Mouse (Mus musculus): ENCODE measurements around the gene Tm4sf19.
"Not testable (repeated sequence)": the region's sequence is repeated elsewhere in the genome, so short reads cannot be mapped to it uniquely, and the experiment has no call there.

Tm4sf19 gene

DNA sequence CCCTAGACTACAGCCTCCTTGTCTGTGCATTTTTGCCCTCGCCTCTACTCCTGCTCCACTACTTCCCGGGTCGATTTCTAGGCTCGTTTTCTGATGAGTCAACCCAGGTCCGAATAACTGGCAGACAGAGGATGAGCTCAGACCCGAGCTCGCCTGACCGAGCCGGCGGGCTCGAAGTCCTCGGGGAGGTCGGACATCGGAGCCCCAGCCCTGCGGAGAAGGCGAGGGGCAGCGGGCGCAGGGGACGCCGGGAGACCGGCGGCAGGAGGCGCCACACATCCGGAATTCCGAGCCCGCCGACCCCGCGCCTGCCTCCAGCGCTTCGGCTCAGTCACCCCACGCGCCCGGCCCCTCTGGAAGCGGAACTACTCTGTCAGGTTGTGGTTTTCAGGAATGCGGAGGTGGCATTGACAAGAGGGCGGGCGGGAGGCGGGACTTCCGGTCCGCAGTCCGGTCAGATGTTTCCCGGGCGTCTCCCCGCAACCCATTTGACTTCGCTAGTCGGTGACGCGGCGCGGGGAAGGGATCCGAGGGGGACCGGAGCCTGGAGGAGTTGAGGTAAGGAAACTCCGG lies 30.3 kb downstream of the Tm4sf19 start, which contains the start of gene Pcyt1a:
Gene Pcyt1a (plus strand): TSS at position 448 of the 573 bp plus-strand sequence.
- peak; percentile 93 for DNase-seq (ENCODE audit: low spot score)

DNA sequence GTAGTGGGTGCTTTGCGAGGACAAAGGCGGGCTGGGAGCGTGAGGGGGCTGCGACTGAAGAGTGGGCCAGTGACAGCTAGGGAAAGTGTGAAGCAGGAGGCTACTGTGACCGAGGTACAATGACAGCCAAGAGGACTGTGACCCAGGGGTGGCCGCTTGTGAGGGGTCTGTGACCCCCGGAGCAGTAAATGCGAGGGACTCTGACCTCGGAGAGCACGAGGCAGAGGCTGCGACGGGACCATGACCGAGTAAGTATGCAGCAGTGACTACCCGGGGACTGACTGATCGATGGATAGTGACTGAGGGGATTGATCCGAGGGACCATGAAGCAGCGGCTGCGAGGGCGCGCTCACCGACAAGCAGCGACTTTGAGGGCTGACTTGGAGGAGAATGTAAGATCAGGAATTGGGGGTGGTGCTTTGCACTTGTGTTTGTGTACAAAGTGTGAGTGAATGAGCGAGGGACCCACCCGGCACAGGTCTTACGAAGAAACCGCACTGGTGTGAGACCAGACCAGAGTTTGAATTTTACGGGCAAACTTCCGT lies 30.8 kb downstream of the Tm4sf19 start:
- DNase-seq (ENCODE audit: low spot score), result peak; percentile 50

DNA sequence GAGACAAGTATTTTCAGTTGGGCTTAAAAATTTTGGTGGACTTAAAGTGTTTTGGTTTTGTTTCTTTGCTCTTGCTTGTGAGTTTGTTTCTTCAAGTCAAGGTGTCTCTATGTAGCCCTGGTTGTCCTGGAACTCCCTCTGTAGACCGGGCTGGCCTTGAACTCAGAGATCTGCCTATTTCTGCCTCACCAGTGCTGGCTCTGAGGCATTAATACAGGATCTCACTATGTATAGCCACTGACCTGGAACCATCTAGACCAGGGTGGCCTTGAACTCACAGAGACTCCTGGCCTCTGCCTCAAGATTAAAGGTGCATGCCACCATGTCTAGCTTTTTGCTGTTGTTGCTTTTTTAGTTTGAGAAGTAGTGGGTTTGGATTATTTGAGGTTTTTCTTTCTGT lies 31.6 kb downstream of the Tm4sf19 start:
- no peak for DNase-seq (ENCODE audit: low spot score)

- no peak for DNase-seq (ENCODE audit: low spot score)
Measured at GRCm38 (mm10) chr16:32433138-32433537, 32.8 kb downstream of the Tm4sf19 start.

DNA sequence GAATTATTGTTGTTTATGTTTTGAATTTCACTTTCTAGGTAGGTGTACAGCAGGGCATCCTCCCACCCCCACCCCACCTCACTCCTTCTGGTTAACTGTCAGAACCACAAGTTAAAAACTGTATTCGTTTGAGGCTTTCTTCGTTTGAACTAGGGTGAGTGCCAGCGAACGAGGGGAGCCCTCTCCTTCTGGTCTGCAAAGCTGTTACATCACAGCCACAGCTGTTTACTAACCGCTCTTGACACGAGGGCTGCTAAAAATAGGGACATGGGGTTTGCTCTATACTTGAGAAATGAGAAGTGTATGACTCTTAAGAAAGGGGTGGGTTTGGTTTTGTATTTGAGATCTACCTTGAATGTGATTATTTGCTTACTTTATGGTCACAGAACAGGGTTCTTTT lies 33.8 kb downstream of the Tm4sf19 start:
- no peak for DNase-seq (ENCODE audit: low spot score)

GRCm38 (mm10) chr16:32434691-32435090 lies 34.4 kb downstream of the Tm4sf19 start:
- DNase-seq (ENCODE audit: low spot score), result no peak

DNA sequence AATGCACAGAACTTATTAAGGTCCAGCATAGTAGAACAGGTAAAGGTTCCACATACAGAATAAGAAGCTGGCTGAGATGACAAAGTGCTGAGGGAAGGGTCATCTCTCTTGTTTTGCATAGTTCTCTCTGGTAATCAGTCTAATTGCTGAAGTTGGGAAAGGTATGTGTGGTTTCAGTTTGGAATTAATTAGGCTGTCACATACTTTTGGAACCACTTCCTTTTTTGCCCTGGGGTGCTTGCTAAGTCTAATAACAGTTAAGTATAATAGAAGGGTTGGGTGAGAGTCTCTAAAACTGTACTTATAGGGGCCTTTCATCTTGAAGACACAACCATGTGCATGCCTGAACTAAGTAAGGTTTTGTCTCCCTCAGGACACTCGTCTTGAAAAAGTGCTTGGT lies 36.4 kb downstream of the Tm4sf19 start:
- no peak for DNase-seq (ENCODE audit: low spot score)

GRCm38 (mm10) chr16:32437266-32437665 lies 37.0 kb downstream of the Tm4sf19 start:
- DNase-seq (ENCODE audit: low spot score), result no peak

DNA sequence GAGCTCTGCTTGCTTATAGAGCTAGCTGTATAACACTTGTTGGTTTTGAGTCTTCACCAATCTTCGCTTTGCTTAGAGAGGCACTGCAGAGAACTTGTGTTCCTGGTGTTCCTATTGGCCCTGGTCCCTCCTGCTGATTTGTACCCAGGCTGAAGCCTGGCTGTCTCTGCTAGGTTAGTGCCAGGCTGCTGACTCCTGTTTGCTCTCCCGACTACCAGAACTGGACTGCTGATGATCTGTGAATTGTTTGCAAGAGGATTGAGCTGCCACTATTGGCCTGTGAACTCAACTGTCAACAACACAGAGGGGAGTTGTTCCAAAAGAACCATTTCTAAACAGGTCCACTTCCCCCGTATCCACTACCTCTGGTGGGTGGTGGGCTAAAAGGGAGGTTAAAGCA lies 41.1 kb downstream of the Tm4sf19 start:
- DNase-seq (ENCODE audit: low spot score), result no peak

DNA sequence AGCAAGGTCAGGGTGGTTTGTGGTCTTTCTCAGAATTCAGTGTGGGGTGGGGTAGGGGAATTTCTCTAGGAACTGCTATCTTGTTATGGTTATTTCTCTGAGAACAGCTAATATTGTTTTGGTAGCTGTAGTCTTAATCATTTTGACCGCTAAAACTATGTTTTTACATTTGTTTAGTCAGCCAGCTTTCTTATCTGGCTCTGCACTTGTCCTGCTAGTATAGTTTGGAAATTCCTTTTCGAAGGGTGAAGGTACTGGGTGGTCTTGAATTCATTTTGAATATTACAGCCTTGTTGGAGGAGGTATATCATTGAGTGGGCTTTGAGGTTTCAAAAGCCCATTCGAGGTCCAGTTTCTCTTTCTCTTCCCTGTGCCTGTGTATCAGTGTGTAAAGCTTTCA lies 44.3 kb downstream of the Tm4sf19 start:
- DNase-seq (ENCODE audit: low spot score), result not testable (repeated sequence)

GRCm38 (mm10) chr16:32445558-32445957 lies 45.3 kb downstream of the Tm4sf19 start:
- no peak for DNase-seq (ENCODE audit: low spot score)

DNA sequence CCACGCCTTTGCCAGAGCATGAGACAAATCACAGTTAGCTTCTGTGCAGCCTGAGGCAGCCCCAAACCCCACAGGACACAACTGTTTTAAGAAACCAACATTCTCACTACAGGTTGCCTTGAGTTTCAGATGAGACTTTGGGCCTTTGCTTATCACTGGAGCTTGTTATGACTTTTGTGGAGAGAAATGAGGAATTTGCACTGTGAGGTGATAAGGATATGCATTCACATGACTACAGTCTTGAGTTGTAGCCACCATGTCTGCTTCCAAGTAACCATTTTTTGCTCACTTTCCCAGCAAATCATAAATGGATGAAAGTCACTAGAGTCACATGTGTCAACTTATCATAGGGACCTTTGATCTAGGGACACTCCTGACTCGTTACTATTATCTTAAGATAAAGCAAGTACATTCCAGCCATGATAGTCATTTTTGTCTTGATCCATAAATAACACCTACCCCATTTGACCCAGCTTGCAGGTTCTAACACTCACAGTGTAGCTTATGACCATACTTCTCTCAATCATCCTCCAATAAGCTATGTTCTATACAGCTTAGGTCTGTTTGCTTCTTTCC lies 46.3 kb downstream of the Tm4sf19 start:
- no peak for DNase-seq (ENCODE audit: low spot score)

GRCm38 (mm10) chr16:32449665-32450064 lies 49.4 kb downstream of the Tm4sf19 start:
- DNase-seq (ENCODE audit: low spot score), result no peak

DNA sequence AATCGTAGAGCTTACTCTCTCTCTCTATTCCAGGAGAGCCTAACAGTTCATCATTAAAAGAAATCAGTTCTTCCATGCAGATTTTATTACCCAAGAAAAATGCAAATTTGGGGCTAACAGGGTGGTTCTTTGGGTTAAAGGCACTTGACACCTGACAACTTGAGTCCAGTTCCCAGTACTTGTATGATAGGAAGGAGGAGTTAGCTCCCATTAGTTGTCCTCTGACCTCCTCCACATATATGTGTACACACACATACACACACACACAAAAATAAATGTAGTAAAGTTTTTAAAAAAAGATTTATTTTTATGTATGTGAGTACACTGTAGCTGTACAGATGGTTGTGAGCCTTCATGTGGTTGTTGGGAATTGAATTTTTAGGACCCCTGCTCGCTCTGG lies 49.8 kb downstream of the Tm4sf19 start:
- DNase-seq (ENCODE audit: low spot score), result no peak

DNA sequence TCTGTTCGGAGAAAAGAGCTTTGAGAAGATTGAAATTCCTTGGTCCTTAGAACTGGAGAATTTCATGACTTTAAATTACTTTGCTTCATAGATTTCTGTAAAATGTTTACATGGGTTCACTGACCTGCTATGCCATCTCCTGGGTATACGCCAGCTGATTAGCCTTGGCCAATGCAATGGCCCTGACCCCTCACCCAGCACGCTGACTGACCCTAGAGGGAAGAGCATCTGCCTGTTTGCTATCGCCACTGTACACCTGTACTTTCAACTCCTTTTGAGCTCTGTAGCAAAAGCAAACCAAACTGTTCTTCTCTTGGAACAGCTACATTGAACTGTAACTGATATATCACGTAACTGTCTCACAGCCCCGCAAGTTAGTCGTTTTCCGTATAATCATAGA lies 52.8 kb downstream of the Tm4sf19 start:
- no peak for DNase-seq (ENCODE audit: low spot score)

- DNase-seq (ENCODE audit: low spot score), result peak; percentile 53
Measured at GRCm38 (mm10) chr16:32454646-32455045, 54.3 kb downstream of the Tm4sf19 start.

DNA sequence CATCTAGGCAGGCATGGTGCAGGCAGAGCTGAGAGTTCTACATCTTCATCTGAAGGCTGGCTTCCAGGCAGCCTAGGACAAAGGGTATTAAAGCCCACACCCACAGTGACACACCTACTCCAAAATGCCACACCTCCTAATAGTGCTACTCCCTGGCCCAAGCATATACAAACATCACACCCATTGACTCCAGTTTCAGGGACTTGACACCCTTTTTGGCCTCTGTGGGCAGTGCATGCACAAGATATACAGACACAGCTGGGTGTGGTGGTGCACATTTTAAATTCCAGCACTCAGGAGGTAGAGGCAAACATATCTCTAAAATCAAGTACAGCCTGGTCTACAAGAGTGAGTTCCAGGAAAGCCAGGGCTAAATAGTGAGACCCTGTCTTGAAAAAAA lies 55.8 kb downstream of the Tm4sf19 start:
- DNase-seq (ENCODE audit: low spot score), result no peak

DNA sequence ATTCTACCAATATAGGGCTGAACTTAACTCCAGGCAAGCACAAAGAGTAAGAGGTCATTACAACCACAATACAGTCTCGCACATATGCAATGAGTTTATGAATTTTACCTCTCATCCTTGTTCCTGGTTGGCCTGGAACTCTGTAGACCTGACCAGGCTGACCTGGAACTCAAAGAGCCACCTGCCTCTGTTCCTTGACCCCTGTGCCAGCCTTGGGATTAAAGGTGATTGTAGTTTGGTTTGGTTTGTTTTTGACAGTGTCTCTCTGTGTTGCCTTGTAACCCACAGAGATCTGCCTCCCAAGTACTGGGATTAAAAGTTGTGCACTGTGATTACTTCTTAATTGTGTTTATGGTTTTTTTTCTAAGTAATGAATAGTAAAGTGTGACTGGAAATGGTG lies 56.5 kb downstream of the Tm4sf19 start:
- DNase-seq (ENCODE audit: low spot score), result no peak
